Mouse (Mus musculus) embryonic facial prominence, embryonic 11.5 days (tissue): ENCODE measurements around the gene Ttc33. TPM values are rescaled to one million over a fixed set of nuclear protein-coding genes. Genes with fewer than 3 reads are reported as not detected.

Source experiments
- ATAC-seq: fragments of 200-750 bp; cut with Nextera tagmentation; replicated peaks from 2 replicates; pipeline ENCODE4 v1.8.0; 2017; ENCODE audit warnings: low read depth; ENCODE audit not compliant: insufficient number of reproducible peaks, low FRiP score, low TSS enrichment
- DNase-seq: peaks from one replicate; pipeline ENCODE4 v3.0.0-alpha.2; 2015; ENCODE audit warnings: low spot score
- H3K27ac ChIP-seq: fragments of 300-500 bp; sonication (generic); replicated peaks from 2 replicates; pipeline ENCODE4 v1.5.1; 2014; ENCODE audit warnings: mild to moderate bottlenecking, low read depth, low read length, control low read depth
- H3K27me3 ChIP-seq: fragments of 300-500 bp; sonication (generic); 2 replicates; pipeline ENCODE4 v1.6.1; 2014; ENCODE audit warnings: mild to moderate bottlenecking, low read length, moderate library complexity, mixed read lengths; ENCODE audit not compliant: control insufficient read depth, insufficient read depth
- H3K36me3 ChIP-seq: fragments of 300-500 bp; sonication (generic); replicated peaks from 2 replicates; pipeline ENCODE4 v1.6.1; 2014; ENCODE audit warnings: low read depth, mild to moderate bottlenecking, low read length, moderate library complexity, mixed read lengths; ENCODE audit not compliant: control insufficient read depth, insufficient read depth
- H3K4me1 ChIP-seq: fragments of 300-500 bp; sonication (generic); 2 replicates; pipeline ENCODE4 v1.6.1; 2014; ENCODE audit warnings: low read length, mixed read lengths; ENCODE audit not compliant: control insufficient read depth, insufficient read depth
- H3K4me2 ChIP-seq: fragments of 300-500 bp; sonication (generic); 2 replicates; pipeline ENCODE4 v1.6.1; 2014; ENCODE audit warnings: low read depth, mild to moderate bottlenecking, control low read depth, low read length, moderate library complexity
- H3K4me3 ChIP-seq: fragments of 300-500 bp; sonication (generic); 2 replicates; pipeline ENCODE4 v1.5.1; 2014; ENCODE audit warnings: low read depth, low read length, control low read depth
- H3K9ac ChIP-seq: fragments of 300-500 bp; sonication (generic); replicated peaks from 2 replicates; pipeline ENCODE4 v1.6.1; 2014; ENCODE audit warnings: mild to moderate bottlenecking, control low read depth, low read length
- H3K9me3 ChIP-seq: fragments of 300-500 bp; sonication (generic); replicated peaks from 2 replicates; pipeline ENCODE4 v1.6.1; 2016; ENCODE audit warnings: mild to moderate bottlenecking, low read length, inconsistent platforms, mixed read lengths; ENCODE audit not compliant: control insufficient read depth
- WGBS: fragments of 180-500 bp; shearing (Covaris S2); extraction: QIAGEN DNeasy Blood & Tissue Kit; methylation state at CpG from one replicate; pipeline ENCODE4 v1.1.7; 2014; 5-methylcytosine and 5-hydroxymethylcytosine counted together
- polyA plus RNA-seq: library from polyadenylated mRNA; unstranded; fragments of >200 nt; fragmentation: Nextera tagmentation; extraction: Ambion mirVana; gene quantifications from 2 replicates; pipeline ENCODE4 v1.2.1, GENCODE M21; 2014

Ttc33 gene
- polyA plus RNA-seq, 1 experiment from 2014 or later, result 50.7 TPM

DNA sequence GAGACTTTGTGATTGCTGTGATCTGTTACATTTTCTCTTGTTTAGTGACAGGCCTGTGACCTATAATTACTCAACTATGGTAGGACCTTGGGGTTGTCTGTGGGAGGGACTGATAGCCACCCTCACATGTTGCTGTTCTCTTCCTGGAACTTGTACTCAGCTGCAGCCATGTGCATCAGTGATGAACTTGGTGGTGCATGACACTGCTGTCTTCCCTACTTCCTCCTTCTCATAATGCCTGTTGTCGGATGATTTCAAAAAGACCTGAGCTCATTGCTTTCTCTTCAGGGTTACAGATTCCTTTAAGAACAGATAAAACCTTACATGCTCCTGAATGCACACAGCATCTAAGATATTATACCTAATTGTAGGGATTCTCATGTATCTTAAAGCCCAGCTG is 2.7 kb downstream of the Ttc33 start:
- DNase-seq, result no peak

GRCm38 (mm10) chr15:5189504-5190093 is 4.3 kb downstream of the Ttc33 start:
- DNase-seq (no peak), ATAC-seq (no peak)
- Histone ChIP-seq H3K27me3 (no peaks in the 10 kb centered on the region), H3K4me1 (no peaks in the 10 kb centered on the region), H3K4me2 (no peak overlapping the region), H3K36me3 (no peaks in the 10 kb centered on the region), H3K9me3 (no peaks in the 10 kb centered on the region), H3K27ac (no peak overlapping the region), H3K9ac (no peak overlapping the region), H3K4me3 (no peak overlapping the region)
- WGBS, result 79% methylated on average over 10 of the region's 10 CpGs

More for the DNA sequence above, 2.7 kb downstream of the Ttc33 start:
- no peaks in the 10 kb centered on the region for H3K36me3 ChIP-seq
- no peak overlapping the region for H3K4me3 ChIP-seq
- no peaks in the 10 kb centered on the region for H3K27me3 ChIP-seq
- no peak overlapping the region for H3K27ac ChIP-seq
- H3K9me3 ChIP-seq, result no peaks in the 10 kb centered on the region
- WGBS, result 91% methylated on average over 1 of the region's 1 CpGs
- H3K4me1 ChIP-seq, result no peaks in the 10 kb centered on the region
- H3K9ac ChIP-seq, result no peak overlapping the region
- ATAC-seq, result no peak
- no peak overlapping the region for H3K4me2 ChIP-seq

GRCm38 (mm10) chr15:5193833-5194232 is 8.5 kb downstream of the Ttc33 start:
- Histone ChIP-seq H3K4me1 (no peaks in the 10 kb centered on the region), H3K4me2 (no peak overlapping the region), H3K27ac (no peak overlapping the region), H3K9me3 (no peaks in the 10 kb centered on the region), H3K27me3 (no peaks in the 10 kb centered on the region), H3K9ac (no peak overlapping the region), H3K4me3 (no peak overlapping the region), H3K36me3 (no peaks in the 10 kb centered on the region)
- WGBS, result 77% methylated on average over 3 of the region's 3 CpGs
- ATAC-seq (no peak), DNase-seq (peak; percentile 43)

DNA sequence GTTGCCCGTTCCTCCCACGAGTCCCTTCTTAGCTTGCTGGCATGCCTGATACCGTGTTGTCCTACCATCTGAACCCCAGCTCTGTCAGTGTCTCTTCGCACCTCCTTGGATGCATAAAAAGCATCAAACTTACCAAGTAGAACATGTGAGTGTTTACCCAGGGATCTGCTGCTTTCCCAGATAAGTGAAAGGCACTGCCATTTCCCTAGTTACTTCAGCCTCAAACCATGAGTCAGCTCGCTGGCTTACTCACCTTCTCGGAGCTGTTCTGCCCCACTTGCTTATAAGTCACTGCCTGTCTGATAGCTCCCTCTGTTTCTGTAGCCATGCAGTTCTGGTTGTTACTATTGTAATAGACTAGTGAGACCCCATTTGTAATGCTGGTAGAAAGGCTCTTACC is 9.1 kb downstream of the Ttc33 start:
- Histone ChIP-seq H3K9me3 (no peaks in the 10 kb centered on the region), H3K4me3 (no peak overlapping the region), H3K27ac (no peak overlapping the region), H3K4me1 (no peaks in the 10 kb centered on the region), H3K27me3 (no peaks in the 10 kb centered on the region), H3K9ac (no peak overlapping the region), H3K4me2 (no peak overlapping the region), H3K36me3 (no peaks in the 10 kb centered on the region)
- no peak for ATAC-seq
- 93% methylated on average over 6 of the region's 6 CpGs for WGBS
- no peak for DNase-seq

DNA sequence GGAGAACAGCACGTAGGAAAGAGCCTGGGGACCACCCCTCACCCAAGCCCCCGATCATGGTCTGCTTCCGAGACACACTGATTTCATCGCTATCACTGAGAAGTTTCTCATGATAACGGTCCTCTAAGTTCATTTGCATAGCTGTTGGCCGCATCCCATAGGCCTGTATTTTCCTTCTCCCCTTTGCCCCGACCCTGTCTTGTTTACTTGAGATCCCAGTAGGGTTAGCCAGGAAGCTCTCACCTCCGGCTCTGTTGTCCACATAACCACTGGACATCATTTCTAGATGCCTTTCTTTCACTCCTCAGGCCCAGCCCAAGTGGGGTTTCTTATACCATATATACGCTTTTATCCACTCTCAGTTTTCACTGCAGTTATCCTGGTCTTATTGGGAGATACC is 9.6 kb downstream of the Ttc33 start:
- DNase-seq (no peak), ATAC-seq (no peak)
- 84% methylated on average over 9 of the region's 9 CpGs for whole genome bisulfite sequencing
- Histone ChIP-seq H3K36me3 (no peaks in the 10 kb centered on the region), H3K4me3 (no peak overlapping the region), H3K27ac (no peak overlapping the region), H3K9me3 (no peaks in the 10 kb centered on the region), H3K4me1 (no peaks in the 10 kb centered on the region), H3K4me2 (no peak overlapping the region), H3K9ac (no peak overlapping the region), H3K27me3 (no peaks in the 10 kb centered on the region)

GRCm38 (mm10) chr15:5195987-5196514 is 10.7 kb downstream of the Ttc33 start:
- Histone ChIP-seq H3K27ac (no peak overlapping the region), H3K36me3 (no peaks in the 10 kb centered on the region), H3K27me3 (no peaks in the 10 kb centered on the region), H3K4me1 (no peaks in the 10 kb centered on the region), H3K4me2 (no peak overlapping the region), H3K4me3 (no peak overlapping the region), H3K9ac (no peak overlapping the region), H3K9me3 (no peaks in the 10 kb centered on the region)
- no peak for ATAC-seq
- 70% methylated on average over 4 of the region's 4 CpGs for WGBS
- DNase-seq, result no peak

DNA sequence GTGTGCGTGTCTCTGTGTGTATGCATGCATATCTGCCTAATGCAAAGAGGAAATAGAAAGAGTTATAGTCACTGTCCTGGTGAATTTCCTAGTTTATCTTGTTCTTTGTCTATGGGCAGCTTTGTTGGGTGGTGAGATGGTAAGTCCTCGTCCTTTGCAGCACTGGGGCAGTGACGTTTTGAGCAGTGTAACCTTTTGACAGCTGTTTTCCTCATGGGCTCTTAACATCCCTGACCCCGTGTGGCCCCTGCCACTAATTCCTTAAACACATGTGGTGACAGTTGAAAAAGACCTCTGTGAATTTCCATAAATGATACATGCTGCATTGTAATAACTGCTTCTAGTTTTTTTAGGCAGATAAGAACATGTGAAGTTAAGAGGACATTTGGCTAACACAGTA is 11.4 kb downstream of the Ttc33 start:
- H3K9ac ChIP-seq, result no peak overlapping the region
- H3K27ac ChIP-seq, result no peak overlapping the region
- 49% methylated on average over 4 of the region's 4 CpGs for WGBS
- no peak overlapping the region for H3K4me2 ChIP-seq
- H3K4me1 ChIP-seq, result no peaks in the 10 kb centered on the region
- no peaks in the 10 kb centered on the region for H3K36me3 ChIP-seq
- H3K4me3 ChIP-seq, result no peak overlapping the region
- no peaks in the 10 kb centered on the region for H3K27me3 ChIP-seq
- no peaks in the 10 kb centered on the region for H3K9me3 ChIP-seq
- ATAC-seq (no peak), DNase-seq (no peak)

DNA sequence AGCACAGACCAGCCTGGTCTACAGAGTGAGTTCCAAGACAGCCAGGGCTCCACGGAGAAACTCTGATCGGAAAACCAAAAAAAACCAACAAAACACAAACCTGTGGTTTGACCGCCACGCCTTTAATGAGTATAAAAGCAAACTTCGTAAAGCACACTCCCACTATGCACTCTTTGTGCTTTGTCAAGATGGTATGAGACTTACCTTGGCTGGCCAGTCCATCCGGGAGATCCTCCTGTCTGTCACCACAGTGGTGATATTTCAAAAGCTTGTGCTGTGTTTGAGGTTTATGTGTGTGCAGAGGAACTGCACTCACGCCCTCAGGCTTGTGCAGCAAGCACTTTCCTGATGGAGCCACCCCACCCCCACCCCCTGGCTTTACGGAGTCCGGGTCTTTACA is 19.9 kb downstream of the Ttc33 start:
- no peaks in the 10 kb centered on the region for H3K27me3 ChIP-seq
- no peak overlapping the region for H3K27ac ChIP-seq
- 90% methylated on average over 9 of the region's 9 CpGs for WGBS
- no peaks in the 10 kb centered on the region for H3K36me3 ChIP-seq
- no peaks in the 10 kb centered on the region for H3K4me1 ChIP-seq
- no peak overlapping the region for H3K4me3 ChIP-seq
- no peak for DNase-seq
- H3K9ac ChIP-seq, result no peak overlapping the region
- no peak for ATAC-seq
- H3K9me3 ChIP-seq, result no peaks in the 10 kb centered on the region
- no peak overlapping the region for H3K4me2 ChIP-seq
